Mouse (Mus musculus) left cerebral cortex, postnatal 4 days (tissue): Measurements from ENCODE around the gene Prm1. TPM values are rescaled to one million over a fixed set of nuclear protein-coding genes. Genes with fewer than 3 reads are reported as not detected.
"Not testable (repeated sequence)": the region's sequence is repeated elsewhere in the genome, so short reads cannot be mapped to it uniquely, and the experiment has no call there.

Source experiments
- DNase-seq: peaks from one replicate; pipeline ENCODE4 v3.0.0-alpha.2; 2022
- intact Hi-C: fragments of 180-260 bp; cut with DNase I; formaldehyde crosslinking; loops from one replicate; pipeline ENCODE4 v1.15.1; 2025
- total RNA-seq, 2 experiments: library from RNA; stranded (reverse); gene quantifications; 2 replicates each; pipeline ENCODE4 v1.2.3; 2021

Gene Prm1
- total RNA-seq: not detected

DNA sequence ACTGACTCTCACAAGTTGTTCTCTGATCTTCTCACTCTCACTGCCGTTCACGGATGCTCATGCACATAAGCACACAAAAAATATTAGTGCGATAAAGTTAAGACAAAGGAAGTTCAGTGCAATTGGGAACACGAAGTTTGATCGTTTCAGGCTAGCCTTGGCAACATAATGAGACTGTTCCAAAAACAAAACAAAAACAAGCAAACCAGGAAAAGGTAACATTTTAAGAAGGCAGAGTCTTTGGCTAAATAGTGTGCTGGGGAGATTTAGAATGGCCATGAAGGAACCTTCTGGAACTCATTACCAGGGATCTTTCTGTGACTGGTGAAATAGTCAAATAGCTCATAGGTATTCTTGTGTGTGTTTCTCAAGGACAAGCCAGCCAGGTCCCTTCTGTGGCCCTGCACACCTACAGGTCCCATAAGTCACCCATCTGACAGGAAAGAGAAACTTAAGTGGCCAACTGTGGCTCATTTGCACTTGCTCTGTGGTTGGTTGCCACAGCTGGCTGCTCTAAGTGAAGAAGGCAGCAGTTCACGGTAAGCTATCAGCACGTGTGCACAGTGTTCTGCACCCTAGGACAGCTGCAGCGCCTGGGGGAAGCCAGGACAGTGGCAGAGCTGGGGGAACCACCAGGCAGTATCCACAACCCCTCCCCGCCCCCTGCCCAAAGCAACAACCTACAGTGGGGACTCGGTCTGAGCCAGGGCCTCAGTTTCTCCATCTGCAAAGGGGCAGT is at the start of gene Prm1:
TSS of gene Prm1 (minus strand) at position 51 of the 739 bp plus-strand sequence.
- intact Hi-C loops: no loop called here

GRCm38 (mm10) chr16:10852216-10852615 is 46.6 kb upstream of the Prm1 start:
- intact Hi-C loops, DNase-seq: not testable (repeated sequence)

More for the DNA sequence above, at the start of gene Prm1:
- DNase-seq: no peak

DNA sequence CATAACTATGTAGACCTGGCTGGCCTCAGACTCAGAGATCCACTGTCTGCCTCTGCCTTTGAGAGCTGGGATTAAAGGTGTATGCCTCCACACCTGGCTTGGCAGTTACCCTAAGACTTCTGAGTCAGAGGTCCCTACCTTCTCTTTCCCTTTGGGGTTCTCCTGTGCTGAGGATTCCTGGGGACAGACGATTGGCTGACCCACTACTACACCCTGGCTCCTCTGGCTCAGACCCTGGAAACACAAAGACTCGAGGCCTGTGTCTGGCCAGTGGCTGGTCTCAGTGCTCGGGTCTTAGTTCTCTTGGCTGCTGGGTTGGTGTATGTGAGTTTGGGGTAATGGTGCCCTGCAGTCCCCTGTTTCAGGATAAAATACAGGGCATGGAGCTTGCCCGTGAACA is 45.3 kb upstream of the Prm1 start:
- intact Hi-C loops: no loop called here

DNA sequence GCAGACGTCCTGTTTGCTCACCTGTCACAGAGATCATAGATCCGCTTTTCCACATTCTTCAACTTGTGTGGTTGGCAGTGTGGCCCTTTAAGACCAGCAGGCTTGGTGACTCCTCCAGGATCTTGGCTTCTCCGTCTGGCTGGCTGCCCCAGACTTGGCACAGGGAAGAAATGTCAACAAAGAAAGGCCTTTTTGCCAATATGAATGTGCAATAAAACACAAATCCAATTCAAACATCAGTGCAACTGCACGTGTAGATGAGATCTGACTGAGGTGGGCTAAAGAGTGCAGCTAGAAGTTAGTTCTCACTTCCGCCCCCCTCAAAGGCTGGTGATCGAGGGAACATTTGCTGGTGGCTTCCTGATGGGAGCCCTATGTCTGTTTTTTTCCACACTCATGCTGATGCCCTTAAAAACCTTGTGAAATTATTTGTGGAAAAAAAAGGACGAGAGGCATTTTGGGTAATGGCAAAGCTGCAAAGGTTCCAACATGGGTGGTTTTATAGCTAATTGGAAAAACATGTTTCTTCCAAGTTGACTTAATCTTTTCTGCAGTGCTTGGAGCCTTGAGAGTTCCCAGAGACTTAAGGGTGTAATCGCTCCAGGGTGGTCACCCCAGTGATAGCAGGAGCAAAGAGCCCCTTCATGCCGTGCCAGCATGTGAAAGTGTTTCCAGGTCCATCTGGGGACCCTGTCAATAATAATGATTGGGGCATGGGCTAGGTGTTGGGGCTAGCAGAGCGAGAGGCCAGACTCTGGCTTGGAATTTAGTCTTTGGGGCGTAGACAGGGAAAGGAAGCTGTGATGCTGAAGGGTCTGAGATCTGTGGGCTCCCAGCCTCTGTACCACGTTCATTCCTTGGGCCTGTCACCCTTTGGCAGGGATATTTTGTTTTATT is 44.6 kb upstream of the Prm1 start:
- intact Hi-C loops: no loop called here
- peak; percentile 87 for DNase-seq

More for the DNA sequence above, 45.3 kb upstream of the Prm1 start:
- DNase-seq: no peak

DNA sequence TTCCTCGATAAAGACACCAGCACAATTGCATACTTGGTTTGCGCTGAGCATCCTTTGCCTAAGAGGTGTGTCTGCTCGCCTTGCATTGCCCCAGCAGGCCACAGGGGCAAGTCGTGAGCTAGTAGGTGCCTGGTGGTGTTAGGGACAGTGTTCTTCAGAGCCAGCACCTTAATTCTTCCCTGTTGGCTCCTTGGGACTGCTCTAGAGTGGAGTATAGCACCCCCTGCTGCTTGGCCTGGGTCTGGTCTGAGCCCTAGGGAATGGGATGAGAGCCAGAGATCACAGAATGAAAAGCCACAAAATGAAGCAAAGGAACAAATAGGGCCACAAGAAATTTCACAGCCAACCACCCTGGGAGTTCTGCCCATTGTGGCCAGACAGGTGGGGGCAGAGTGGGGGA is 40.9 kb upstream of the Prm1 start:
- intact Hi-C loops: no loop called here
- DNase-seq: peak; percentile 46

GRCm38 (mm10) chr16:10845952-10846351 is 40.3 kb upstream of the Prm1 start:
- intact Hi-C loops: no loop called here
- DNase-seq: no peak

DNA sequence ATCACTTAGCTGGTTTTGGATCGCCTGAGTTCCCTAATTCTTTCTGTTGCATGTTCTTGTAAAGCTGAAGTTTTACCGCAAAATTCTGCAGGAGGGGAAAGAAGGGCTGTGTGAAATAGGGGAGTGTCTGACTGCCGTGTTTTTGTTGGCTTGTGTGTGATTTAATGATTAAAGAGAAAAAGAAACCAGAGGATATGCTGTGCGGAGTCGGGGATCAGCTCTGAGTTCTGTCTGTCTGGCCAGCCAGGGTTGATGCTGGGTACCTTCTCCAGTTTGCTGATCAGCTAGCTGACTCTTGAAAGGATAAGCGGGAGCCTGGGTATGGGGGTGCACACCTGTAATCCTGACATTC is 38.7 kb upstream of the Prm1 start:
- intact Hi-C loops: no loop called here
- no peak for DNase-seq

- peak; percentile 57 for DNase-seq
- intact Hi-C loops: no loop called here
Measured at GRCm38 (mm10) chr16:10843486-10844318, 38.1 kb upstream of the Prm1 start.

- intact Hi-C loops: no loop called here
- peak; percentile 48 for DNase-seq
Measured at GRCm38 (mm10) chr16:10842282-10842855, 36.7 kb upstream of the Prm1 start.

GRCm38 (mm10) chr16:10840018-10840417 is 34.4 kb upstream of the Prm1 start:
- DNase-seq: no peak
- intact Hi-C loops: no loop called here

GRCm38 (mm10) chr16:10838487-10839245 is 33.0 kb upstream of the Prm1 start:
- intact Hi-C loops: no loop called here
- no peak for DNase-seq

DNA sequence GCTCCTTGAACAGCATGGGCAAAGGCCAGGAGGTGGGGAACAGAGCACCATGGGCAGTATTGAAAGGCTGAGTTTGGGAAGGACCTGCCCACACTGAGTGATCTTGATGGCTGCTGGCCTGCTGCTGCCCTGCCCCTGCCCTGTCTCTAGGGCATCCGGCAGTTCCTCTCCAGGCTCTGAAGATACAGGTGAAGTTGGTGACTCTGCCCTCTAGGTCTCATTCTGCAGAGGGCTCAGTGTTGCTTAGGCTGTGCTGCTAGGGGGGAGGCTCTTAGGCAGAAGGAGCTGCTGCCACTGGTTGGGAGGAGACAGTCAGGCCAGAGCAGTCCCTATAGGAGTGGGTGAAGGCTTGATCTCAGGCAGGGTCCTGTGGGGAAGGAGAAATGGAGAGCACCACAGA is 32.3 kb upstream of the Prm1 start:
- DNase-seq: no peak
- intact Hi-C loops: no loop called here

GRCm38 (mm10) chr16:10837250-10837649 is 31.6 kb upstream of the Prm1 start:
- intact Hi-C loops: no loop called here
- DNase-seq: no peak

GRCm38 (mm10) chr16:10836388-10836787 is 30.7 kb upstream of the Prm1 start:
- DNase-seq: no peak
- intact Hi-C loops: no loop called here

- intact Hi-C loops: no loop called here
- peak; percentile 87 for DNase-seq
Measured at GRCm38 (mm10) chr16:10834911-10835587, 29.4 kb upstream of the Prm1 start, which contains the start of gene Rmi2. Gene Rmi2 (plus strand): TSS chr16:10835059.

DNA sequence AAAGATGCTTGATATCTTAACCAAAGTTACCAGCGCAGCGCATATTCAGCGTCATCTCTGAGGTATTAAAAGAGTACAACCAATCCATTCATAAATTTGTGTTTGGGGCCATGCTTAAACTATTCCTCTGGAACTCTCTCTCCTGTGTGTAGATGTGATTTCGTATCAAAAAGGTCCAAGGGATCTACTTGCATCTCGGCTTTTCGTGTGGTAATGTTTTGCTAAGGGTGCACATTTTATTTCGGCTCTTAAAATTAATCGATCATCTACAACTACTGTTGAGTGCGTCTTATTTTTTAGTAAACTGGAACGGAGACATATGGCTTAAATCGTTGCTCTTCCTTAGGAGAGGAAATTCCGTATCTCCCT is 28.9 kb upstream of the Prm1 start:
- DNase-seq: no peak
- intact Hi-C loops: no loop called here

DNA sequence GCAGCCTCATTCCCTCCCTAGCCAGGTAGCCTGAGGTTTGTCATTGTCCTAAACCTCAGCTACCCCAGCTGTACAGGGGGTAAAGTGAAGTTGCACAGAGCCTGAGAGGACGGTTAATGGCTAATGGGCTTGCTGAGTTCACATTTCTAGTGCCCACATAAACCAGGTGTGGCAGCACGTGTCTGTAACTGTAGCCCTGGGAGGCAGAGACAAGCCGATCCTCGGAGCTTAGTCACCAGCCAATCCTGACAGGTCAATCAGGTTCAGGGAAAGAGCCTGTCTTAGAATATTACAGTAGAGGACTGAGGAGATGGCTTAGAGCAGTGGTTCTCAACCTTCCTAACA is 22.8 kb upstream of the Prm1 start:
- intact Hi-C loops: no loop called here
- DNase-seq: no peak

DNA sequence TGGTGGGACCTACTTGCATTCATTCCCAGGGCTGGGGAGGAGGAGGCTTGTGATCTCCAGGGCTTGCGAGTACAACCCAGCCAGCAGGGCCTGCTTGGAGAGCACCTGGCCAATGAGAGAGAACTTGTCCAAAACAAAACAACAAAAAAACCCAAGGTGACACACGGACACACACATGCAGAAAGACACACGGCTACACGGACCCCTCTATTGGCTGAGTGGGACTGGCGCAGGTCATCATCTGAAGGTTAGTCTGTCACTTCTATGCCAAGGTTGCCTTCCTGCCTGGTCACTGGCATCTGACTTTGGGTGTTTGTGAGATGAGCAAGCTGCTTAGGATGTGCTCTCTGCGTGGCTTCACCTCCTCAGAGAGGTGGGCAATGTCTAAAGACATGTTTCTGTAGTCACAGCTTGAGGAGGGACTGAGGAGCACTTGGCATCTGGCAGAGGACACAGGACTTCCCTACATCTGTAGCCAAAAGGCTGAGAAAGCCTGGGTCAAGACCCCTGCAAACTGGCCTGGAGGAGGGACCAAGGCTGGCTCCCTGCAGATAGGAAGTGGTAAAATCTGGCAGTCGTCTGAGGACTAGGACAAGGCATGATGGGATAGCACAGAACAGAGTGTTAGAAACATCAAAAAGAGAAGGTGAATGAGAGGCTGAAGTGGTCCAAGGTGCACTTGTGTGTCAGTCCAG is 22.3 kb upstream of the Prm1 start:
- intact Hi-C loops: no loop called here
- DNase-seq: no peak

DNA sequence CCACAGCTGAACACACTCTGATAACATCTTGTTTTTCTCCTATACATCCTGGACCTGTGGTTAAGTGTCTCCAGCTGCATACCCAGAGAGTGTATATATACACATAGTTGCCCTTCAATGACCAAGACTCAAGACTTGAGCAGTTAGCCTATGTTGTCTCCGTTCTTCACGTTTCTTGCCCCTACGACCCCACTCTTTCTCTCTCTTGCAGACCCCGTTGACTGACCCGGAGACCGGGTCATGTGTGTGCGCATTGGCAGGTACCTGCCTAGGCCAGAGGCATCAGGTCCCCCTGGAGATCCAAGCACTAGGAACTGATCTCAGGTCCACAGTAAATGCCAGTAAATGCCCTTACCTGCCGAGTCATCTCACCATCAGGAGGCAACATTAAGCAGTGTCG is 21.6 kb upstream of the Prm1 start:
- DNase-seq: no peak
- intact Hi-C loops: no loop called here
